ENCODE assay signal across 13 mouse cellular contexts in the genomic region with DNA sequence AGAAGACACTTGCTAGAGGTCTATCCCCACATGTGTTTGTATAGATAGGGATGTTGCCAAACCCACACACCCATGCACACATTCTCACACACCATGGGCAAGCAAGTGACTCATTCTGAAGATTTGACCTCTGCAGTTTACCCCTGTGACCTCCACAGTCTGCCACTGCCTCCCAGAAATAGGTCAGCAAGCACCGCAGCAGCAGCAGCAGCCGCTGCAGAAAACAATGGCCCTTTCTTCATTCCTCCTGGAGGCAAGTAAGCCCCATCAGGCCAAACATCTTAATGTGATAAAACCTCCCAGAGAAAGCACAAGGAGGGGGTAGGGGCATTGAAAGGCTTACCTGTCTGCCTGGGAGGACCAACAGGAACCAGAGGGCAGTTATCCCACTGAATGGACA. TPM values are rescaled to one million over a fixed set of nuclear protein-coding genes. Genes with fewer than 3 reads are reported as not detected.
"Had no signal": no experiment of that assay in that cellular context is flagged by ENCODE, and none has a peak within 500 bp of the region (broad histone marks: within the 10 kb centered on the region; RNA-seq: fewer than 3 reads in every experiment).

No protein-coding gene starts in this region.

- H3K36me3 ChIP-seq: liver, embryonic 15.5 days; midbrain, embryonic 13.5 days had no signal

- H3K27ac ChIP-seq: liver, embryonic 15.5 days; macrophage; midbrain, embryonic 13.5 days; stomach, postnatal 0 days had no signal

- H3K4me2 ChIP-seq: liver, embryonic 11.5 days; liver, embryonic 15.5 days; lung, embryonic 14.5 days; midbrain, embryonic 13.5 days had no signal

- ATAC-seq: midbrain, embryonic 13.5 days had no signal

- H3K4me1 ChIP-seq: megakaryocyte, embryonic 14.5 days had no signal

- DNase-seq: kidney, adult 18-20 months; kidney, postnatal 25 days; left cerebral cortex, postnatal 4 days; lung, embryonic 14.5 days; lung, postnatal 10 days; thymus, adult 18-20 months; thymus, postnatal 14 days had no signal

- H3K9ac ChIP-seq: liver, embryonic 15.5 days; lung, embryonic 14.5 days; midbrain, embryonic 13.5 days had no signal

- H3K4me3 ChIP-seq: liver, embryonic 15.5 days; megakaryocyte, embryonic 14.5 days; midbrain, embryonic 13.5 days had no signal

- H3K9me3 ChIP-seq: liver, embryonic 15.5 days; midbrain, embryonic 13.5 days had no signal

RNA-seq across cellular contexts. Expression of a gene that starts 5.1 kb away (rescaled TPM):
- polyA plus RNA-seq: macrophage had no signal

RNA-seq across cellular contexts. Expression of a gene that starts 24.0 kb away (rescaled TPM):
- polyA plus RNA-seq: macrophage had no signal
